Mouse (Mus musculus): ENCODE results near the gene Ace. TPM values are rescaled to one million over a fixed set of nuclear protein-coding genes. Genes with fewer than 3 reads are reported as not detected.

Gene Ace
- polyA plus RNA-seq, 1 experiment: 1.3 TPM

DNA sequence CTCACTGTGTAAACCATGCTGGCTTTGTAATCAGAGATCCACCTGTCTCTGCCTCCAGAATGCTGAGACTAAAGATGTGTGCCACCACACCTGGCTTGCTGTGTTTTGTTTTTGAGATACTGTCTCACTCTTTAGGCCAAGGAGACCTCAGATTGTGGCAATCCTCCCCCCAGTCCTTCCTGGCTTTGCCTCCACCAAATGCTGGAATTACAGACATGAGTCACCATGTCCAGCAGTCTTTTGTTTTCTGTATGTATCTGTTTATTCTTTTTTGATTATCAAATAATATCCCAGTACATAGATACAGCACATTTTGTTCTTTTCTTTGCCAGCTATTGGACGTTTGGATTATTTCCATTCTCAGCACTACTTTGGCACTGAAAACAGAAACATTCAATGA lies 9.2 kb upstream of the Ace start:
- H3ac ChIP-seq (ENCODE audit: control insufficient read depth, insufficient read length): no peak overlapping the region
- no peaks in the 10 kb centered on the region for H3K27me3 ChIP-seq (ENCODE audit: control insufficient read depth, insufficient read depth, insufficient read length)
- H3K79me2 ChIP-seq (ENCODE audit: control insufficient read depth, insufficient read depth): no peaks in the 10 kb centered on the region
- H3K36me3 ChIP-seq (ENCODE audit: control insufficient read depth, insufficient read depth): no peaks in the 10 kb centered on the region
- no peak overlapping the region for H3K4me3 ChIP-seq
- H3K4me2 ChIP-seq (ENCODE audit: low read depth): peak overlapping the region; percentile 84
- no peak for TF ChIP-seq TCF12 (IDR thresholded peaks at IDR 0.05; ENCODE audit: insufficient read depth, poor library complexity, severe bottlenecking)
- peak in 1 of 3 experiments; percentile 47 for TF ChIP-seq MYOD1 (IDR thresholded peaks at IDR 0.05; ENCODE audit: control insufficient read depth in 1 of 3, insufficient read length in 2 of 3, low read depth in 2 of 3)

DNA sequence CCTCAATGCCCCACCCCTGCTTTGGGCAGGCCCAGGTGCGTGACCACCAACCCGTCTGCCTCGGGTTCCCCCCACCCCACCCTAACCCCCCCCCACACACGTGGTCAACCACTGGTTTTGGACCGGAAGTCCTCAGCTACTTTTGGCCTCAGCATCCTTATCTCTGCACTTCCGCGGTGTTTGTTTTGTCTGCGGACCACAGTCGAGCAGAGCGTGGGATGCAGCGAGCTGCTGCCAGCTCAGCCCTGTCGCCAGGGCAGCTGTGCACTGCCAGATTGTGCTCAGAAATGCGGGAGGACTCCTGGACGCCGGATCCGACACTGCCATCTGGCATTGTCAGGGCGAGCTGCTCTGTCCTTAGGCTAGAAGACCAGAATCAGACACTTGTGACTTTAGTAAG lies 8.4 kb upstream of the Ace start:
- H3K4me3 ChIP-seq: no peak overlapping the region
- H3ac ChIP-seq (ENCODE audit: control insufficient read depth, insufficient read length): no peak overlapping the region
- TF ChIP-seq MYOD1 (IDR thresholded peaks at IDR 0.05; ENCODE audit: control insufficient read depth in 1 of 3, insufficient read length in 2 of 3, low read depth in 2 of 3) (peak in 2 of 3 experiments; percentile 80 to 91), TCF3 (IDR thresholded peaks at IDR 0.05; ENCODE audit: insufficient read length, low read depth) (peak; percentile 62), POLR2A (IDR thresholded peaks at IDR 0.05; ENCODE audit: insufficient read length, low read depth) (peak; percentile 55), POLR2AphosphoS2 (IDR thresholded peaks at IDR 0.05; ENCODE audit: insufficient read length, low read depth) (no peak), MAX (IDR thresholded peaks at IDR 0.05; ENCODE audit: low read depth) (no peak), MYOG (IDR thresholded peaks at IDR 0.05; ENCODE audit: control insufficient read depth in 1 of 3, insufficient read depth in 1 of 3, insufficient read length in 2 of 3, low read depth in 2 of 3) (peak in 2 of 3 experiments; percentile 73 to 86), E2F4 (IDR thresholded peaks at IDR 0.05; ENCODE audit: insufficient read depth) (no peak), REST (IDR thresholded peaks at IDR 0.05; ENCODE audit: insufficient read depth, insufficient read length) (no peak), USF1 (IDR thresholded peaks at IDR 0.05; ENCODE audit: low read depth) (peak; percentile 54), CEBPB (IDR thresholded peaks at IDR 0.05; ENCODE audit: insufficient read depth, poor library complexity, severe bottlenecking) (no peak), TCF12 (IDR thresholded peaks at IDR 0.05; ENCODE audit: insufficient read depth, poor library complexity, severe bottlenecking) (no peak), SRF (IDR thresholded peaks at IDR 0.05; ENCODE audit: control insufficient read depth, insufficient read length, low read depth) (no peak)
- H3K4me2 ChIP-seq (ENCODE audit: low read depth): peak overlapping the region; percentile 84
- H3K36me3 ChIP-seq (ENCODE audit: control insufficient read depth, insufficient read depth): no peaks in the 10 kb centered on the region
- no peaks in the 10 kb centered on the region for H3K27me3 ChIP-seq (ENCODE audit: control insufficient read depth, insufficient read depth, insufficient read length)
- H3K79me2 ChIP-seq (ENCODE audit: control insufficient read depth, insufficient read depth): no peaks in the 10 kb centered on the region

DNA sequence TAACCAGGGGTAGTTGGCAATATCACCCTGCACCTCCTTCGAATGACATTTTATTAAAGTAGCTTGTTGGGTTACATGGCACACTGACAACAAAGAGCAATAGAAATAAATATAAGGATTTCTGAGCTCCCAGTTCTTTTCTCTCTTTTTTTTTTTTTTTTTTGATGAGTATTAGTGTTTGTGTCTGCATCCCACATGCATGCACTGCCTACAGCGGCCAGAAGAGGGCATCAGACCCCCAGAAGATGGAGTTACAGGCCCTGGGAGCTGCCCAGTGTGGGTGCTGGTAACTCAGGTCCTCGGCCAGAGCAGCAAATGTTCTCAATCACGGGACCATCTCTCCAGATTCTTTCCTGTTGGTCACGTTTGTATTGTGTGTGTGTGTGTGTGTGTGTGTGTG lies 3.1 kb upstream of the Ace start:
- Histone ChIP-seq H3K4me2 (ENCODE audit: low read depth) (no peak overlapping the region), H3K79me2 (ENCODE audit: control insufficient read depth, insufficient read depth) (no peaks in the 10 kb centered on the region), H3ac (ENCODE audit: control insufficient read depth, insufficient read length) (no peak overlapping the region), H3K4me3 (no peak overlapping the region), H3K36me3 (ENCODE audit: control insufficient read depth, insufficient read depth) (no peaks in the 10 kb centered on the region), H3K27me3 (ENCODE audit: control insufficient read depth, insufficient read depth, insufficient read length) (peaks cover 21% of the 10 kb centered on the region)
- TF ChIP-seq SRF (IDR thresholded peaks at IDR 0.05; ENCODE audit: control insufficient read depth, insufficient read length, low read depth) (no peak), POLR2AphosphoS2 (IDR thresholded peaks at IDR 0.05; ENCODE audit: insufficient read length, low read depth) (no peak), MYOD1 (IDR thresholded peaks at IDR 0.05; ENCODE audit: control insufficient read depth in 1 of 3, insufficient read length in 2 of 3, low read depth in 2 of 3) (no peak), USF1 (IDR thresholded peaks at IDR 0.05; ENCODE audit: low read depth) (no peak), E2F4 (IDR thresholded peaks at IDR 0.05; ENCODE audit: insufficient read depth) (no peak), MYOG (IDR thresholded peaks at IDR 0.05; ENCODE audit: control insufficient read depth in 1 of 3, insufficient read depth in 1 of 3, insufficient read length in 2 of 3, low read depth in 2 of 3) (no peak), REST (IDR thresholded peaks at IDR 0.05; ENCODE audit: insufficient read depth, insufficient read length) (no peak), TCF12 (IDR thresholded peaks at IDR 0.05; ENCODE audit: insufficient read depth, poor library complexity, severe bottlenecking) (no peak), MAX (IDR thresholded peaks at IDR 0.05; ENCODE audit: low read depth) (no peak), POLR2A (IDR thresholded peaks at IDR 0.05; ENCODE audit: insufficient read length, low read depth) (no peak), TCF3 (IDR thresholded peaks at IDR 0.05; ENCODE audit: insufficient read length, low read depth) (no peak), CEBPB (IDR thresholded peaks at IDR 0.05; ENCODE audit: insufficient read depth, poor library complexity, severe bottlenecking) (no peak)

DNA sequence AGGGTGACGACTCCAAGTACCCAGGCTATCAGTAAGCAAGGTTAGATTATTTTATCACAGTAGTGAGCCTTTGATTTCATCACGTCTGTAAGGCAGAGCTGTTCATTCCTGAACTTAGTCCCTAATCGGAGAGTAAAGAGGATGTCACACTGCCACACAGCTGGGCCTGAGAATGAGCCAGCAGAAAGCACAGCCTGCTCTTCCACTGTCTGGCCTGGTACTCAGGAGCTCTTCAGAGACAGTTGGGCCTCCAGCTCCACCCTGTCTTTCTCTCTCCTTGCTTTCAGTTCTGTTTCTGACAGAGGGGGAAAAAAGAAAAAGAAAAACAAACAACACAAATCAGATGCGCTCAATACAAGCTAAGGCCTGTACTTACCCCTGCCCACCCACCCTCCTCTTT lies 1.5 kb upstream of the Ace start:
- Histone ChIP-seq H3K36me3 (ENCODE audit: control insufficient read depth, insufficient read depth) (no peaks in the 10 kb centered on the region), H3K27me3 (ENCODE audit: control insufficient read depth, insufficient read depth, insufficient read length) (peaks cover 21% of the 10 kb centered on the region), H3ac (ENCODE audit: control insufficient read depth, insufficient read length) (no peak overlapping the region), H3K79me2 (ENCODE audit: control insufficient read depth, insufficient read depth) (no peaks in the 10 kb centered on the region), H3K4me2 (ENCODE audit: low read depth) (no peak overlapping the region), H3K4me3 (no peak overlapping the region)
- TF ChIP-seq E2F4 (IDR thresholded peaks at IDR 0.05; ENCODE audit: insufficient read depth) (no peak), MYOG (IDR thresholded peaks at IDR 0.05; ENCODE audit: control insufficient read depth in 1 of 3, insufficient read depth in 1 of 3, insufficient read length in 2 of 3, low read depth in 2 of 3) (no peak), CEBPB (IDR thresholded peaks at IDR 0.05; ENCODE audit: insufficient read depth, poor library complexity, severe bottlenecking) (no peak), TCF12 (IDR thresholded peaks at IDR 0.05; ENCODE audit: insufficient read depth, poor library complexity, severe bottlenecking) (no peak), TCF3 (IDR thresholded peaks at IDR 0.05; ENCODE audit: insufficient read length, low read depth) (no peak), MYOD1 (IDR thresholded peaks at IDR 0.05; ENCODE audit: control insufficient read depth in 1 of 3, insufficient read length in 2 of 3, low read depth in 2 of 3) (no peak), REST (IDR thresholded peaks at IDR 0.05; ENCODE audit: insufficient read depth, insufficient read length) (no peak), SRF (IDR thresholded peaks at IDR 0.05; ENCODE audit: control insufficient read depth, insufficient read length, low read depth) (no peak), POLR2A (IDR thresholded peaks at IDR 0.05; ENCODE audit: insufficient read length, low read depth) (no peak), POLR2AphosphoS2 (IDR thresholded peaks at IDR 0.05; ENCODE audit: insufficient read length, low read depth) (no peak), USF1 (IDR thresholded peaks at IDR 0.05; ENCODE audit: low read depth) (no peak)

DNA sequence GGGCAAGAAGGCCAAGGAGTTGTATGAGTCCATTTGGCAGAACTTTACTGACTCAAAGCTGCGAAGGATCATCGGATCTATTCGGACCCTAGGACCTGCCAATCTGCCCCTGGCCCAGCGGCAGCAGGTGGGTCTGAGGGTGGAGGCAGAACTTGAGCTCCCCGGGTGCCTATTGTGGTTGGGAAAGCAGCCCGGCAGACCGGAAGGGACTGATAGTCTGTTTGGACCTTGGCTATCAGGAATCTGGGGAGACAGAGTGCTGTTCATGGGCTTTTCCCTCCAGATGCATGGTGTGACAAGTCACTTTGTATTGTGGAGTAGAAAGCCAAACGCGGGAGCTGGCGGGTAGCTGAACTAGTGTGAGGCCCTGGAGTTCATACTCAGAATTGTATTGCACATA lies 1.2 kb downstream of the Ace start:
- TF ChIP-seq MYOG (IDR thresholded peaks at IDR 0.05; ENCODE audit: control insufficient read depth in 1 of 3, insufficient read depth in 1 of 3, insufficient read length in 2 of 3, low read depth in 2 of 3) (no peak), POLR2A (IDR thresholded peaks at IDR 0.05; ENCODE audit: insufficient read length, low read depth) (no peak), MAX (IDR thresholded peaks at IDR 0.05; ENCODE audit: low read depth) (no peak), SRF (IDR thresholded peaks at IDR 0.05; ENCODE audit: control insufficient read depth, insufficient read length, low read depth) (no peak), CEBPB (IDR thresholded peaks at IDR 0.05; ENCODE audit: insufficient read depth, poor library complexity, severe bottlenecking) (no peak), POLR2AphosphoS2 (IDR thresholded peaks at IDR 0.05; ENCODE audit: insufficient read length, low read depth) (no peak), MYOD1 (IDR thresholded peaks at IDR 0.05; ENCODE audit: control insufficient read depth in 1 of 3, insufficient read length in 2 of 3, low read depth in 2 of 3) (no peak), TCF12 (IDR thresholded peaks at IDR 0.05; ENCODE audit: insufficient read depth, poor library complexity, severe bottlenecking) (no peak), E2F4 (IDR thresholded peaks at IDR 0.05; ENCODE audit: insufficient read depth) (no peak), TCF3 (IDR thresholded peaks at IDR 0.05; ENCODE audit: insufficient read length, low read depth) (no peak), USF1 (IDR thresholded peaks at IDR 0.05; ENCODE audit: low read depth) (no peak)
- no peak overlapping the region for H3ac ChIP-seq (ENCODE audit: control insufficient read depth, insufficient read length)
- H3K27me3 ChIP-seq (ENCODE audit: control insufficient read depth, insufficient read depth, insufficient read length): peaks cover 43% of the 10 kb centered on the region
- H3K79me2 ChIP-seq (ENCODE audit: control insufficient read depth, insufficient read depth): no peaks in the 10 kb centered on the region
- H3K36me3 ChIP-seq (ENCODE audit: control insufficient read depth, insufficient read depth): no peaks in the 10 kb centered on the region
- no peak overlapping the region for H3K4me2 ChIP-seq (ENCODE audit: low read depth)
- H3K4me3 ChIP-seq: no peak overlapping the region
